In genomic region chr7:84055961-84056629, GRCm38 (mm10) we compare ENCODE assay signal across 12 mouse cellular contexts. TPM values are rescaled to one million over a fixed set of nuclear protein-coding genes. Genes with fewer than 3 reads are reported as not detected.
DNase-seq lines count a peak whose midpoint lies in the region; ATAC-seq lines count a peak whose summit lies in the region.
"Had no signal": no experiment of that assay in that cellular context is flagged by ENCODE, and none has a peak within 500 bp of the region (broad histone marks: within the 10 kb centered on the region; RNA-seq: fewer than 3 reads in every experiment).

No protein-coding gene starts in this region.

- H3K36me3 ChIP-seq in lung, embryonic 16.5 days (ENCODE audit: control insufficient read depth, insufficient read depth, low read length): no peaks in the 10 kb centered on the region
- H3K36me3 ChIP-seq in stomach, embryonic 16.5 days (ENCODE audit: control insufficient read depth, insufficient read depth, low read length): no peaks in the 10 kb centered on the region
- H3K36me3 ChIP-seq: embryonic facial prominence, embryonic 12.5 days; heart, embryonic 12.5 days; neural tube, embryonic 13.5 days had no signal

- H3K4me3 ChIP-seq in lung, embryonic 16.5 days (ENCODE audit: low read length): no peak overlapping the region
- H3K4me3 ChIP-seq in stomach, embryonic 16.5 days (replicated peaks; ENCODE audit: low read length): no peak overlapping the region
- H3K4me3 ChIP-seq: embryonic facial prominence, embryonic 12.5 days; heart, embryonic 12.5 days; neural tube, embryonic 13.5 days had no signal

- H3K4me1 ChIP-seq in lung, embryonic 16.5 days (replicated peaks; ENCODE audit: control insufficient read depth, insufficient read depth, low read length): peaks cover 4% of the 10 kb centered on the region
- H3K4me1 ChIP-seq in stomach, embryonic 16.5 days (ENCODE audit: control insufficient read depth, insufficient read depth, low read length): peaks cover 9% of the 10 kb centered on the region; the same call in 1 of the 2 replicates
- H3K4me1 ChIP-seq: embryonic facial prominence, embryonic 12.5 days; heart, embryonic 12.5 days; neural tube, embryonic 13.5 days had no signal

- no peak overlapping the region for H3K9ac ChIP-seq in lung, embryonic 16.5 days (ENCODE audit: low read length)
- H3K9ac ChIP-seq in stomach, embryonic 16.5 days (ENCODE audit: low read length): no peak overlapping the region
- H3K9ac ChIP-seq: embryonic facial prominence, embryonic 12.5 days; heart, embryonic 12.5 days; neural tube, embryonic 13.5 days had no signal

- no peak overlapping the region for H3K4me2 ChIP-seq in lung, embryonic 16.5 days (ENCODE audit: low read depth, low read length)
- H3K4me2 ChIP-seq in stomach, embryonic 16.5 days (ENCODE audit: low read depth, low read length): no peak overlapping the region
- H3K4me2 ChIP-seq: embryonic facial prominence, embryonic 12.5 days; heart, embryonic 12.5 days; neural tube, embryonic 13.5 days had no signal

- no peaks in the 10 kb centered on the region for H3K9me3 ChIP-seq in lung, embryonic 16.5 days (ENCODE audit: control insufficient read depth, low read length)
- H3K9me3 ChIP-seq in stomach, embryonic 16.5 days (replicated peaks; ENCODE audit: control insufficient read depth, low read length): no peaks in the 10 kb centered on the region
- H3K9me3 ChIP-seq: embryonic facial prominence, embryonic 12.5 days; heart, embryonic 12.5 days; neural tube, embryonic 13.5 days had no signal

- 39% methylated on average over 7 of the region's 7 CpGs for WGBS in lung, embryonic 16.5 days
- 53% methylated on average over 7 of the region's 7 CpGs for WGBS in stomach, embryonic 16.5 days

- ATAC-seq in cerebellum, adult (ENCODE audit: insufficient number of reproducible peaks, low FRiP score, low TSS enrichment): no peak
- ATAC-seq in lung, embryonic 16.5 days (ENCODE audit: low read depth): peak; percentile 72; the same call in 1 of the 2 replicates
- ATAC-seq in stomach, embryonic 16.5 days (ENCODE audit: insufficient read depth, low FRiP score): peak; percentile 73
- ATAC-seq in inflammation-experienced regulatory T-cells, adult 6 months: no peak
- ATAC-seq: Patski had no signal

- no peaks in the 10 kb centered on the region for H3K27me3 ChIP-seq in lung, embryonic 16.5 days (ENCODE audit: control insufficient read depth, insufficient read depth, low read depth, low read length)
- H3K27me3 ChIP-seq in stomach, embryonic 16.5 days (ENCODE audit: control insufficient read depth, insufficient read depth, low read length): no peaks in the 10 kb centered on the region
- H3K27me3 ChIP-seq: embryonic facial prominence, embryonic 12.5 days; heart, embryonic 12.5 days; neural tube, embryonic 13.5 days; Patski had no signal

- peak; percentile 81 to 83 for DNase-seq in cerebellum, postnatal 10 days
- DNase-seq in lung, adult 18-20 months: no peak
- DNase-seq in kidney, postnatal 25 days: peak; percentile 74 to 89
- no peak for DNase-seq in urinary bladder, postnatal 10 days (ENCODE audit: low spot score)

- no peak overlapping the region for H3K27ac ChIP-seq in lung, embryonic 16.5 days (ENCODE audit: low read length)
- no peak overlapping the region for H3K27ac ChIP-seq in stomach, embryonic 16.5 days (ENCODE audit: low read length)
- H3K27ac ChIP-seq: embryonic facial prominence, embryonic 12.5 days; neural tube, embryonic 13.5 days had no signal

RNA-seq across cellular contexts. Expression of gene Cemip, which starts 30.2 kb away (rescaled TPM):
- polyA plus RNA-seq in lung, embryonic 16.5 days (2015; fragmentation: Nextera tagmentation; extraction: Ambion mirVana): 1.4 and 1.5 TPM in 2 replicates
- polyA plus RNA-seq in stomach, embryonic 16.5 days (2015; fragmentation: Nextera tagmentation; extraction: Ambion mirVana): 0.50 and 0.59 TPM in 2 replicates
- polyA plus RNA-seq in inflammation-experienced regulatory T-cells, adult 6 months (2017; shearing (Covaris generic)): under 1 TPM in 1 of 3 experiments, not detected in 2; 0.20 TPM

Comparison
In these comparisons a context has a peak if more than half of its experiments do, and no peak if none do; other contexts are left out.
1. DNase-seq: peak in cerebellum, postnatal 10 days (2 of 2) and kidney, postnatal 25 days (2 of 2); none in lung, adult 18-20 months (0 of 2) and urinary bladder, postnatal 10 days (single experiment).
2. ATAC-seq: peak in lung, embryonic 16.5 days (single experiment) and stomach, embryonic 16.5 days (single experiment); none in cerebellum, adult (single experiment) and inflammation-experienced regulatory T-cells, adult 6 months (single experiment).